Mouse (Mus musculus) heart, embryonic 10.5 days (tissue): ENCODE data around the gene Tm4sf20. TPM values are rescaled to one million over a fixed set of nuclear protein-coding genes. Genes with fewer than 3 reads are reported as not detected.
A peak's percentile ranks its signal among the peaks of the same experiment; 100 is the strongest.

Source experiments
- DNase-seq: peaks from one replicate; pipeline ENCODE4 v3.0.0-alpha.2; 2017; ENCODE audit warnings: low spot score
- H3K27ac ChIP-seq: fragments of 300-500 bp; sonication (generic); 2 replicates; pipeline ENCODE4 v1.5.1; 2016; ENCODE audit warnings: mild to moderate bottlenecking
- H3K27me3 ChIP-seq: fragments of 300-500 bp; sonication (generic); 2 replicates; pipeline ENCODE4 v1.6.1; 2016; ENCODE audit warnings: mild to moderate bottlenecking; ENCODE audit not compliant: poor library complexity, insufficient read depth, severe bottlenecking
- H3K36me3 ChIP-seq: fragments of 300-500 bp; sonication (generic); 2 replicates; pipeline ENCODE4 v1.6.1; 2016; ENCODE audit warnings: mild to moderate bottlenecking, moderate library complexity
- H3K4me1 ChIP-seq: fragments of 300-500 bp; sonication (generic); 2 replicates; pipeline ENCODE4 v1.6.1; 2016; ENCODE audit warnings: mild to moderate bottlenecking
- H3K4me3 ChIP-seq: fragments of 300-500 bp; sonication (generic); 2 replicates; pipeline ENCODE4 v1.5.1; 2016; ENCODE audit warnings: mild to moderate bottlenecking, moderate library complexity
- H3K9me3 ChIP-seq: fragments of 300-500 bp; sonication (generic); 2 replicates; pipeline ENCODE4 v1.6.1; 2016; ENCODE audit warnings: mild to moderate bottlenecking, moderate library complexity
- WGBS: fragments of 180-500 bp; shearing (Covaris S2); methylation state at CpG from one replicate; pipeline ENCODE4 v1.1.7; 2016; 5-methylcytosine and 5-hydroxymethylcytosine counted together
- polyA plus RNA-seq: library from polyadenylated mRNA; unstranded; fragments of >200 nt; fragmentation: Nextera tagmentation; extraction: Ambion mirVana; gene quantifications from 2 replicates; pipeline ENCODE4 v1.2.1, GENCODE M21; 2016

Tm4sf20 gene
- polyA plus RNA-seq, 1 experiment from 2014 or later: not detected

GRCm38 (mm10) chr1:82725026-82725874 is 43.0 kb downstream of the Tm4sf20 start:
- DNase-seq: no peak
- peaks cover 8% of the 10 kb centered on the region; the same call in 1 of the 2 replicates for H3K27me3 ChIP-seq
- H3K4me1 ChIP-seq: peaks cover 8% of the 10 kb centered on the region
- no peaks in the 10 kb centered on the region for H3K9me3 ChIP-seq
- peak overlapping the region; percentile 89 for H3K4me3 ChIP-seq
- WGBS: under 1% methylated on average over 37 of the region's 37 CpGs
- H3K27ac ChIP-seq: peak overlapping the region; percentile 98
- H3K36me3 ChIP-seq: peaks cover 24% of the 10 kb centered on the region

GRCm38 (mm10) chr1:82724339-82725025 is 43.8 kb downstream of the Tm4sf20 start, which contains the start of gene Mff:
Gene Mff (plus strand): TSS chr1:82724890.
- Histone ChIP-seq H3K27ac (peak within 1 kb of the TSS; percentile 98), H3K4me1 (peaks cover 8% of the 10 kb centered on the region), H3K27me3 (peaks cover 8% of the 10 kb centered on the region; the same call in 1 of the 2 replicates), H3K4me3 (peak within 1 kb of the TSS; percentile 89), H3K9me3 (no peaks in the 10 kb centered on the region), H3K36me3 (peaks cover 17% of the 10 kb centered on the region)
- peak; percentile 96 for DNase-seq
- WGBS: 9% methylated on average over 38 of the region's 38 CpGs

- H3K4me1 ChIP-seq: no peaks in the 10 kb centered on the region
- no peak overlapping the region for H3K27ac ChIP-seq
- no peaks in the 10 kb centered on the region for H3K36me3 ChIP-seq
- H3K27me3 ChIP-seq: peaks cover 8% of the 10 kb centered on the region; the same call in 1 of the 2 replicates
- H3K9me3 ChIP-seq: no peaks in the 10 kb centered on the region
- H3K4me3 ChIP-seq: no peak overlapping the region
- no peak for DNase-seq
- WGBS: 57% methylated on average over 9 of the region's 9 CpGs
Observed at GRCm38 (mm10) chr1:82717816-82718512, 50.3 kb downstream of the Tm4sf20 start.

Other genes starting within 250 kb of the Tm4sf20 start
- gene Col4a4, start 181.6 kb downstream of the Tm4sf20 start, polyA plus RNA-seq: 0.36 TPM in 2 replicates
- 0.20 and 0.30 TPM in 2 replicates for gene Col4a3, start 181.5 kb downstream of the Tm4sf20 start, polyA plus RNA-seq
- 197 TPM in 2 replicates for gene Mff, start 43.6 kb downstream of the Tm4sf20 start, polyA plus RNA-seq
- not detected in 2 replicates for gene Gm47791, start 2.8 kb upstream of the Tm4sf20 start, polyA plus RNA-seq
- gene Agfg1, start 71.0 kb upstream of the Tm4sf20 start, polyA plus RNA-seq: 33.5 and 44.7 TPM in 2 replicates
- not detected in 2 replicates for gene A030005L19Rik, start 144.9 kb upstream of the Tm4sf20 start, polyA plus RNA-seq
- not detected in 2 replicates for gene A030014E15Rik, start 156.5 kb upstream of the Tm4sf20 start, polyA plus RNA-seq
- not detected in 2 replicates for gene Gm6217, start 162.9 kb upstream of the Tm4sf20 start, polyA plus RNA-seq
- not detected in 2 replicates for gene A030003K21Rik, start 174.9 kb upstream of the Tm4sf20 start, polyA plus RNA-seq
- gene Gm7544, start 187.6 kb upstream of the Tm4sf20 start, polyA plus RNA-seq: not detected in 2 replicates
- gene Gm47955, start 191.8 kb upstream of the Tm4sf20 start, polyA plus RNA-seq: not detected in 2 replicates
- gene Gm47959, start 232.1 kb upstream of the Tm4sf20 start, polyA plus RNA-seq: not detected in 2 replicates